Mouse (Mus musculus): ENCODE measurements around the gene Slc22a4.

DNA sequence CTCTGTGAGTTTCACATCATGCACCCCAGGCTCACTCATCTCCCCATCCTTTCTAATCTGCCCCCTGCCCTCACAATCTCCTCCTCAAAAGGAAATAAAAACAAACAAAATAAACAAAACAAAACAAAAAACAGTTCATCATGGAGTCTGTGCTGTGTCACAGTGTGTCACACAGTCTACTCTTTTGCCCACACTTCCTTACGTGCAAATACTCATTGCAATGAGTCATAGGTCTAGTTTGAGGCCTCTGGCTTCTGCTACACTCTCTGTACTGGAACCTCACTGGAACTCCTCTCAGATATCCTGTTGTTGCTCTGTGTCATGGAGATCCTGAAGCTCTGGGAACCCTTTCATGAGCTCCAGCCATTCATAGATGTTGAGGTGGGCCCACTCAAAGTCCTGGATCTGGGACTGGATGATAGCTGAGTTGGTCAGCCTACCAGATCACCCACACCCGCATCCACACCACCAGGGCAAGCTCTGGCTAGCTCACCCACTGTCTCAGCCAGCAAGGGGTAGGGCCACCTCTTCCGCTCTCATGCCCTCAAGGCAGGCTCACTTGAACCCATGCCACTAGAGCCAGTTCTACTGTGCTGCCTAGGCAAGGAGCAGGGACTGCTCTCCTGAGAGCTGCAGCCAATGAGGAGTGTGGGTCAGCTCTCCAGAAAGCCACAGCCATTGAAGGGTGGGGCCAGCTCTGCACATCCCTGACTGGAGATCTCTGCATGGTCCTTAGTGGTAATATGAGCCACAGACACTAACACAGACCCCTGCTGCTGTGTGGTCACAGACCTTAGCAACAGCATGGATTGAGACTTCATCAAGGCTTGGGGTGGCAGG, 8.8 kb downstream of the Slc22a4 start:
- TF ChIP-seq CTCF (IDR thresholded peaks at IDR 0.05; ENCODE audit: insufficient read depth, low read length) (no peak), POLR2A (IDR thresholded peaks at IDR 0.05; ENCODE audit: borderline replicate concordance, extremely low read depth, low read depth, low read length) (no peak)
